Mouse (Mus musculus) small intestine, adult 2 months (tissue): Measurements from ENCODE around the gene Negr1. TPM values are rescaled to one million over a fixed set of nuclear protein-coding genes. Genes with fewer than 3 reads are reported as not detected.

Source experiments
- H3K27ac ChIP-seq: fragments of 200-500 bp; 2 replicates; pipeline ENCODE4 v1.5.1; 2012; ENCODE audit warnings: low read depth, low read length, control low read depth, inconsistent platforms; ENCODE audit not compliant: insufficient read depth
- H3K27me3 ChIP-seq: fragments of 200-500 bp; 2 replicates; pipeline ENCODE4 v1.6.1; 2012; ENCODE audit warnings: mild to moderate bottlenecking, moderate library complexity, low read length, inconsistent platforms; ENCODE audit not compliant: control insufficient read depth, insufficient read depth
- H3K36me3 ChIP-seq: fragments of 200-500 bp; 2 replicates; pipeline ENCODE4 v1.6.1; 2012; ENCODE audit warnings: mild to moderate bottlenecking, low read length, control low read depth, inconsistent platforms; ENCODE audit not compliant: control insufficient read depth, insufficient read depth
- H3K4me1 ChIP-seq: fragments of 200-500 bp; 2 replicates; pipeline ENCODE4 v1.6.1; 2012; ENCODE audit warnings: low read length, inconsistent platforms, mixed read lengths; ENCODE audit not compliant: control insufficient read depth, insufficient read depth, insufficient read length
- H3K4me3 ChIP-seq: fragments of 200-500 bp; 2 replicates; pipeline ENCODE4 v1.5.1; 2012; ENCODE audit warnings: low read depth, mild to moderate bottlenecking, control low read depth, inconsistent platforms, low read length, moderate library complexity
- CTCF ChIP-seq: fragments of 200-500 bp; IDR thresholded peaks from 2 replicates; pipeline ENCODE4 v1.5.1; 2012; ENCODE audit warnings: low read depth, mild to moderate bottlenecking, control low read depth, inconsistent platforms, low read length, moderate library complexity, mixed read lengths; ENCODE audit not compliant: insufficient replicate concordance, insufficient read length; ENCODE audit errors: extremely low read depth
- POLR2A ChIP-seq: fragments of 200-500 bp; IDR thresholded peaks from 2 replicates; pipeline ENCODE4 v1.6.1; 2012; ENCODE audit warnings: low read depth, mild to moderate bottlenecking, control low read depth, inconsistent platforms, low read length, moderate library complexity
- WGBS: fragments of 180-500 bp; shearing (Covaris S2); methylation state at CpG from one replicate; pipeline ENCODE4 v1.1.7; 2018; 5-methylcytosine and 5-hydroxymethylcytosine counted together
- polyA plus RNA-seq: library from polyadenylated mRNA; depleted of rRNA; stranded (reverse); fragments of >200 nt; gene quantifications from 2 replicates; pipeline ENCODE4 v1.2.3, GENCODE M21; 2012; rRNA removed

Negr1 gene
- 0.24 and 0.35 TPM in 2 replicates for polyA plus RNA-seq

DNA sequence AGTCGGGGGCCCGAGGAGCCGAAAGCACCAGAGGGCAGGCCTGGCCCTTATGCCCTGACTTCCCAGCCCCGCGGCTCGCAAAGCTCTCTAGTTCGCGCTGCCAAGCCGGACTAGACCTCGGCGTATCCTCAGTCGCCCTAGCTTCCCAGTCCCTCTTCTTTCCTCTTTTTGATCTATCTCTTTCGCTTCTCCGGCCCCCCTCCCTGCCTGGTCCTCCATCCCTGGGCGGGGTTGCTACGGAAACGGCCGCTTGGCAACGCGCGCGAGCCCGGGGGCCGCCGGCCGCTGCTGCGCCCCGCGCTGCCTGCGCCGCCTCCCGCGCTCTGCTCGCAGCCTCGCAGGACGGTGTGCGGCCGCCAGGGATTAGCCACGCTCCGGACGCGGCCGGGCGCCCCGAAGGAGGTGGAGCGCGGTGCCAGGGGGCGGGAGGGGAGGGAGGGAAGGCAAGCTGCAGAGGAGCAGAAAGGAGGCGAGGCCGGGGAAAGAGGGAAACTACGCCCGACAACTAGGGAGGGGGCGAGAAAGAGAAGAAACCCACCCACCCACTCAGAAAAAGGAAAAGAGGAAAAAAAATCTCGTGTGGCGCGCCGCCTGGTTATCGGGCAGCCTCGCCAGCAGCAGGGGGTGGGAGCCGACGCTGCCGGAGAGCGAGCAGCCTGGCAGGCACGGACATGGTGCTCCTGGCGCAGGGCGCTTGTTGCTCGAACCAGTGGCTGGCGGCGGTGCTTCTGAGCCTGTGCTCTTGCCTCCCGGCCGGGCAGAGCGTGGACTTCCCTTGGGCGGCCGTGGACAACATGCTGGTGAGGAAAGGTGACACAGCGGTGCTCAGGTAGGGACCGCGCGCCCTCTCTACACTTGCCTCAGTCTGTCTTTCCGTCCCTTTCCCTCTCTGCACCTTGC, at the start of gene Negr1:
TSS of gene Negr1 (plus strand) at position 271 of the 900 bp plus-strand sequence.
- H3K36me3 ChIP-seq, result no peaks in the 10 kb centered on the region
- no peak for TF ChIP-seq POLR2A
- H3K27me3 ChIP-seq, result peaks cover 3% of the 10 kb centered on the region; the same call in 1 of the 2 replicates
- WGBS, result 2% methylated on average over 79 of the region's 79 CpGs
- peak within 1 kb of the TSS; percentile 69 for H3K27ac ChIP-seq
- peak within 1 kb of the TSS; percentile 64 for H3K4me3 ChIP-seq
- H3K4me1 ChIP-seq, result no peaks in the 10 kb centered on the region

DNA sequence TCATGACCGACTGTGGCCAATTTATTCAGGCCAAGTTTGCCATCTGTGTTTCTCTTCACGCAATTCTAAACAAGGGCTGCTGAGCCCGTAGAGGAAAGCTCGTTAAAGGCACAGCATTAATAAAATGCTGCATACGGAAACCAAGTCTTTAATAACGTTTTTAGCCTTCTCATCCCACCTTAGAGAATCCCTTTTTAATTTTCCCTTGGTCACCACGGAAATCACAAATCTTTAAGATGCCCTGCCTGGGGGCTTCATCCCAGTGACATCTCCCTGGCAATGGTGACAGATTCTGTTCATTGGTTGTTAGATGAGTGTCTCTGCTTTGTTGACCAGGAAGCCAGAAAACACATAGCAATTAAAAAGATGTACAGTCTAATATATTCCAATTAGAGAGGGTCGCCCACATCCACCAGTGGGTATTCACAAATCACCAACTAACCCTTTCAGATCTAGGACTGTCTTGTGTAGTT, 35.1 kb upstream of the Negr1 start:
- H3K36me3 ChIP-seq, result no peaks in the 10 kb centered on the region
- TF ChIP-seq POLR2A (no peak), CTCF (no peak)
- H3K4me3 ChIP-seq, result no peak overlapping the region
- WGBS, result 75% methylated on average over 8 of the region's 8 CpGs
- no peaks in the 10 kb centered on the region for H3K4me1 ChIP-seq
- H3K27me3 ChIP-seq, result no peaks in the 10 kb centered on the region
- no peak overlapping the region for H3K27ac ChIP-seq

- Histone ChIP-seq H3K36me3 (no peaks in the 10 kb centered on the region), H3K4me3 (no peak overlapping the region), H3K27me3 (no peaks in the 10 kb centered on the region), H3K27ac (no peak overlapping the region), H3K4me1 (no peaks in the 10 kb centered on the region)
- no peak for TF ChIP-seq POLR2A
- TF ChIP-seq CTCF, result no peak
- 70% methylated on average over 2 of the region's 2 CpGs for WGBS
Measured at GRCm38 (mm10) chr3:156527231-156527995, 34.2 kb upstream of the Negr1 start.

- no peaks in the 10 kb centered on the region for H3K4me1 ChIP-seq
- H3K36me3 ChIP-seq, result no peaks in the 10 kb centered on the region
- H3K4me3 ChIP-seq, result no peak overlapping the region
- WGBS, result 35% methylated on average over 8 of the region's 8 CpGs
- TF ChIP-seq CTCF (no peak), POLR2A (no peak)
- H3K27ac ChIP-seq, result no peak overlapping the region
- peaks cover 3% of the 10 kb centered on the region; the same call in 1 of the 2 replicates for H3K27me3 ChIP-seq
Measured at GRCm38 (mm10) chr3:156559441-156559825, 2.2 kb upstream of the Negr1 start.

- Histone ChIP-seq H3K27ac (no peak overlapping the region), H3K4me3 (peak overlapping the region; percentile 64; the same call in 1 of the 2 replicates), H3K36me3 (no peaks in the 10 kb centered on the region), H3K27me3 (peaks cover 3% of the 10 kb centered on the region; the same call in 1 of the 2 replicates), H3K4me1 (no peaks in the 10 kb centered on the region)
- TF ChIP-seq POLR2A, result no peak
- TF ChIP-seq CTCF, result no peak
- 17% methylated on average over 19 of the region's 19 CpGs for WGBS
Measured at GRCm38 (mm10) chr3:156559826-156560471, 1.6 kb upstream of the Negr1 start.

- H3K36me3 ChIP-seq, result no peaks in the 10 kb centered on the region
- 2% methylated on average over 27 of the region's 27 CpGs for WGBS
- no peaks in the 10 kb centered on the region for H3K4me1 ChIP-seq
- peaks cover 3% of the 10 kb centered on the region; the same call in 1 of the 2 replicates for H3K27me3 ChIP-seq
- peak overlapping the region; percentile 64 for H3K4me3 ChIP-seq
- H3K27ac ChIP-seq, result peak overlapping the region; percentile 69
- TF ChIP-seq CTCF (no peak), POLR2A (no peak)
Measured at GRCm38 (mm10) chr3:156560766-156561165, 828 bp upstream of the Negr1 start.

GRCm38 (mm10) chr3:156562424-156562785, 811 bp downstream of the Negr1 start:
- H3K27ac ChIP-seq, result no peak overlapping the region

More at GRCm38 (mm10) chr3:156562424-156562785, 811 bp downstream of the Negr1 start:
- WGBS, result 5% methylated on average over 10 of the region's 10 CpGs
- no peaks in the 10 kb centered on the region for H3K4me1 ChIP-seq
- TF ChIP-seq CTCF (no peak), POLR2A (no peak)
- H3K36me3 ChIP-seq, result no peaks in the 10 kb centered on the region
- peaks cover 3% of the 10 kb centered on the region; the same call in 1 of the 2 replicates for H3K27me3 ChIP-seq
- peak overlapping the region; percentile 56 for H3K4me3 ChIP-seq
